Mouse (Mus musculus): ENCODE measurements around the gene 4930404N11Rik. TPM values are rescaled to one million over a fixed set of nuclear protein-coding genes. Genes with fewer than 3 reads are reported as not detected.
A peak's percentile ranks its signal among the peaks of the same experiment; 100 is the strongest.

Gene 4930404N11Rik
- polyA plus RNA-seq, 1 experiment from 2014 or later: 0.81 TPM

DNA sequence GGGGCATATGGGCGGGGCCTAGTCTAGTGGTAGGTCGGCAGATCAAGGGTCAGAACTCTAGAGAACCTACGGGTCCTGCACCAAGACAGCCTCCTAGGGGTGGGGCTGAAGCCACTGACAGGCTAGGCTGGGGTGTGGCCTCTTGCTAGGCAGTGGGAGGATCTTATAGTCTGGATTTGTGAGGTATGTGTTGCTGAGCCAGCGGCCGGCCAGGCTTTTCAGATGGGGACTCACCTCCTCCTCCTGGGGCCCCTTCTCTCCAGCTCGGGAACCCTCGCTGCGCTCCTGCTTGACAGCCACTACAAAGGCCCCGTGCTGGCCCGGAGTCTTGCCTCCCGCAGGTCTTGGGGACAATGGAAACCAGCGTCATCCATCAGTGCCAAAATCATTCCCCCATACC is 16.5 kb downstream of the 4930404N11Rik start:
- ATAC-seq (replicated peaks; ENCODE audit: insufficient number of reproducible peaks, insufficient read depth, low FRiP score, low read depth): 0 out of 2 replicates have a peak, but pooled peaks have one; percentile 14
- WGBS: 6% methylated on average over 12 of the region's 12 CpGs
- Histone ChIP-seq H3K36me3 (peaks cover 21% of the 10 kb centered on the region; the same call in 1 of the 2 replicates), H3K9ac (peak overlapping the region; percentile 90), H3K4me1 (replicated peaks) (peaks cover 51% of the 10 kb centered on the region), H3K27ac (peak overlapping the region; percentile 58), H3K9me3 (replicated peaks) (no peaks in the 10 kb centered on the region), H3K27me3 (no peaks in the 10 kb centered on the region), H3K4me3 (peak overlapping the region; percentile 73), H3K4me2 (peak overlapping the region; percentile 73)

DNA sequence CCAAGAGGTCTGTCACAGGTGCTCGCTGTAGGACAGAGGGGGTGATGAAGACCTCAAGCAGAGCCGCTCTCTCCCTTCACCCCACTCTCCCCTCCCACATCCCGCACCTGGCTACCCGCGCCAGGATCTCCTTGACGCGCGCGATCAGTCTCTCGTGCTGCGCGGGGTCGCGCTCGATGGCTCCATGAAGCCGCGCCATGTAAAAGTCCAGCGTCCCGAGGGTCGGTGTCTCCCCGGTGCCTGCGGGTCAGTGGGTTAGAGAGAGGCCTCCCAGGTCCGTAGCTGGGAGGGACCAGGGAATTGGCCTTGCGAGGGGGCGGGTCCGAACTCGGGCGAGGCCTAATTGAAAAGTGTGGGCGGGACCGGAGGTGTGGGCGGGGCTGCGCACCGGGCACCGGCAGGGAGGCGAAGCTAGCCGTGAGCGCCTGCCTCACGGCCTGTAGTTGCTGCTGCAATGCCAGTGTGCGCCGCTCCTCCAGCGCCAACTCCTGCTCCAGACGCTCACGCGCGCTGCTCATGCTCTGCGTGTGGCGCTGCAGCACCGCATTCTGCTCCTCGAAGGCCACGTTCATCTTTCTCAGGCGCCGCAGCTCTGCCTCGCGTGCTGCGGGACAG is 19.1 kb downstream of the 4930404N11Rik start:
- Histone ChIP-seq H3K27me3 (peaks cover 24% of the 10 kb centered on the region), H3K9me3 (replicated peaks) (no peaks in the 10 kb centered on the region), H3K9ac (peak overlapping the region; percentile 43; the same call in 1 of the 2 replicates), H3K4me1 (replicated peaks) (peaks cover 63% of the 10 kb centered on the region), H3K36me3 (peaks cover 21% of the 10 kb centered on the region; the same call in 1 of the 2 replicates), H3K4me2 (peak overlapping the region; percentile 51), H3K27ac (0 out of 2 replicates have a peak overlapping the region, but pooled peaks have one; percentile 37), H3K4me3 (peak overlapping the region; percentile 26; the same call in 1 of the 2 replicates)
- ATAC-seq (replicated peaks; ENCODE audit: insufficient number of reproducible peaks, insufficient read depth, low FRiP score, low read depth): no peak
- 20% methylated on average over 55 of the region's 55 CpGs for WGBS

DNA sequence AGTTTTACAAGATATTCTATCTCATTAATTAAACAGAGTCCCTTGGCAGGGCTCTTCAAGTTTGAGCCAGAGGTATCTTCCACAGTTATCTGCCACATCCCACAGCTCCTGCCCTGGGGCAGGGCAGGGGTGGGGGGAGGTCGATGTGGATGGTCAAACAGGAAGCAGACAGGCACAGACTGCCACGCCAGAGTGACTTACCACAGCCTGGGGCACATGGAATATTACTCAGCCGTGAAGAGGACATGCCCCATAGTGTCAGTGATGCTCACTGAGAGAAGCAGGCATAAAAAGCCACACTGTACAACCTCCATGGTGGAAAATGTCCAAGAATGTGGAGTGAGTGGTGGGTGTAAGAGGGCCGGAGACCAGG is 20.5 kb downstream of the 4930404N11Rik start:
- peaks cover 21% of the 10 kb centered on the region; the same call in 1 of the 2 replicates for H3K36me3 ChIP-seq
- WGBS: 78% methylated on average over 4 of the region's 4 CpGs
- no peak overlapping the region for H3K4me3 ChIP-seq
- H3K9ac ChIP-seq: no peak overlapping the region
- H3K27me3 ChIP-seq: peaks cover 30% of the 10 kb centered on the region
- H3K27ac ChIP-seq: no peak overlapping the region
- no peaks in the 10 kb centered on the region for H3K9me3 ChIP-seq (replicated peaks)
- no peak overlapping the region for H3K4me2 ChIP-seq
- peaks cover 61% of the 10 kb centered on the region for H3K4me1 ChIP-seq (replicated peaks)
- no peak for ATAC-seq (replicated peaks; ENCODE audit: insufficient number of reproducible peaks, insufficient read depth, low FRiP score, low read depth)

DNA sequence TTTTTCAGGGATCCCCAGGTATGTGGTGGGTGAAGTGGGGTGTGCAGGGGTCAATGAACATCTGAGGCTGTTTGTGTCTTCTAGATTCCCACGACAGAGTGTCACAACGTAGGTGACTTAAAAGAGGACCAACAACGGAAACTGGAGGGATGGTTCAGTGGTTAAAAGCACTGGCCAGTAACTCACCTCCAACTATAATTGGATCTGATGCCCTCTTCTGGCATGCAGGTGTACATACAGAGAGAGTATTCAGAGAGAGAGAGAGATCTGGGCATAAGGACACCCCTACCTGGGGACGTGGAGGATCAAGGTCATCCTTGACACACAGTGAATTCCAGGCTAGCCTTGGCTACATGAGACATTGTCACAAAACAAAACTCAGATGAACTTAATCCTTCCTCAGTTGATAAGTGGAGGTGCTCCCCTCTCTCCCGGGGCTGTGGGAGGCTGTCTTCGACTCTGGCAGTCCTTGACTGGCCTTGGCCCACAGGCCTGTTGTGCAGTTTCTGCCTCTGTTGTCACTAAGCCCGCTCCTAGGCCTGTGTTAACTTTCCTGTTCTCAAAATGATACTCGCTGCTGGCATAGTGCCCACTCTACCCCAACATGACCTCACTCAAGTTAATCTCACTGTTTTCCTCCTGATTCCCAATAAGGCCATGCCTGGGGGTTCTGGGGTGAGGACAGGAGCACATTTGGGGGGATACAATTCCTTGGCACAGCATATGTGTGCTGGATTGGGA is 21.0 kb downstream of the 4930404N11Rik start:
- Histone ChIP-seq H3K27ac (no peak overlapping the region), H3K9ac (no peak overlapping the region), H3K36me3 (peaks cover 21% of the 10 kb centered on the region; the same call in 1 of the 2 replicates), H3K9me3 (replicated peaks) (no peaks in the 10 kb centered on the region), H3K27me3 (peaks cover 30% of the 10 kb centered on the region), H3K4me3 (no peak overlapping the region), H3K4me1 (replicated peaks) (peaks cover 59% of the 10 kb centered on the region), H3K4me2 (no peak overlapping the region)
- no peak for ATAC-seq (replicated peaks; ENCODE audit: insufficient number of reproducible peaks, insufficient read depth, low FRiP score, low read depth)
- 28% methylated on average over 8 of the region's 8 CpGs for WGBS

DNA sequence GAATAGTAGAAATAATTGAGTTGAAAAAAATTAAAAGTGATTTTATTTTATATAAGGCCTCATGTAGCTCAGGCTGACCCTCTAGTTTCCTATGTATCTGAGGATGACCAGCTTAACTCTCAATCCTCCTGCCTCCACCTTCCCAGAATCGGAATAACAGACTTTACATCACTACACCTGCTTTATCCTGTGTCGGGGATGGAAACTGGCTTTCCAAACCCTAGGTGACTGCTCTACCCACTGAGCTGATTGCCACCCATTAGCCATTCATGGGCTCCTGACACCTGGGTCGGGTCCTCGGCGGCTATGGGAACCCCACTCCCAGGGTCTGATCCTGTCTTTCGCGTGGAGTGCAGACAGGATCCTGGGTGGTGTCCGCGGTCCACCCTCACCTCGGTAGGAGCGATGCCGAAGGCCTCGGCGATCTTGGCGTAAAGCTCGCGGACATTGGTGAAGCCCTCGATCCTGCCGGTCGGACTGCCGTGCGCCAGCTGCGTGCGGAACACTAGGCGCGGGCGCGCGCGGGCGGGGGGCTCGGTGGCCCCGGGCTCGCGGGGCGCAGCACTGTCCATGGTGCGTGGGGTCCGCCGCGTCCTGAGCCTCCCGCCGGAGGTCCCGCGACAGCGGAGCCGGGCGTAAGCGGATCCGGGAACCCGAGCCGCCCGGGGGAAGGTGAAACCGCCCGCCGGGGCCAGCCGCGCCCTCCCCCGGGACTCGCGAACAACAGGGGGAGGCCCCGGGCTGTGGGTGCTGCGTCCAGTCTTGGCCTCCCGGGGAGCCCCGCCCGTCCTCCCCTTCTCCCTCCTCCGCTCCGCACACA is 22.7 kb downstream of the 4930404N11Rik start, which contains the start of gene Gipc3:
Gene Gipc3, minus strand, starts transcription at position 581 of the 820 bp plus-strand sequence.
- WGBS: 4% methylated on average over 55 of the region's 67 CpGs
- Histone ChIP-seq H3K4me2 (peak within 1 kb of the TSS; percentile 95), H3K27ac (no peak within 1 kb of the TSS), H3K9me3 (replicated peaks) (no peaks in the 10 kb centered on the region), H3K27me3 (peaks cover 35% of the 10 kb centered on the region), H3K36me3 (peaks cover 19% of the 10 kb centered on the region; the same call in 1 of the 2 replicates), H3K4me3 (peak within 1 kb of the TSS; percentile 60), H3K4me1 (replicated peaks) (peaks cover 42% of the 10 kb centered on the region), H3K9ac (peak within 1 kb of the TSS; percentile 61)
- no peak for ATAC-seq (replicated peaks; ENCODE audit: insufficient number of reproducible peaks, insufficient read depth, low FRiP score, low read depth)

DNA sequence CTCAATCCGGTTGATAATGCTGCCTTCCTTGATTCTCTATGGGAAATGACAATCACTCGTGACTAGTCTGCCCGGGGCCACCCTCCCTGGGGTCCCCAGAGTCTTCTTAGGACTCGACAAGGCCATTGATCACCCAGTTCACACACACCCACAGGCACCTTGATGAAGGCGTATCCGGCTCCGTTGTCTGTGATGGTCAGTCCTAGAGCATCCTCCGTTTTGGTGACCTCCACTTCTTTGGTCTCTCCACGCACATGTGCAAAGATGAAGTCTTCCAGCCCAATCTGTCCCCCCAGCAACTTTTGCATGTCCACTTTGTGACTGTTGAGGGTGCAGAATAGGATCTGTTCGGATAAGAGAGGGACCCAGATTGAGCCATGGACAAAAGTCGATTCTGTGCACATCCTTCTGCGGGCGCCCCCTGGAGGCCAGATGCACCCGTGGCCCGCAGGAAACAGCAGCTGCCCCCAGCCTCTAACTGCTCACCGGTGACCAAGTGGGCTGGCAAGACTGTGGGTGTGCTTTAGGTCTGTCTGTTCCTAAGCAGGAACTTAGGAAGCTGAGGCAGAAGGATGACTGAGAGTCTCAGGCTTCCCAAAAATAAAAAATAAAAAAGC is 24.2 kb downstream of the 4930404N11Rik start:
- Histone ChIP-seq H3K27ac (no peak overlapping the region), H3K36me3 (peaks cover 10% of the 10 kb centered on the region; the same call in 1 of the 2 replicates), H3K4me2 (no peak overlapping the region), H3K9me3 (replicated peaks) (no peaks in the 10 kb centered on the region), H3K9ac (no peak overlapping the region), H3K4me3 (no peak overlapping the region), H3K4me1 (replicated peaks) (peaks cover 27% of the 10 kb centered on the region), H3K27me3 (peaks cover 43% of the 10 kb centered on the region)
- 33% methylated on average over 16 of the region's 16 CpGs for WGBS
- ATAC-seq (replicated peaks; ENCODE audit: insufficient number of reproducible peaks, insufficient read depth, low FRiP score, low read depth): no peak

DNA sequence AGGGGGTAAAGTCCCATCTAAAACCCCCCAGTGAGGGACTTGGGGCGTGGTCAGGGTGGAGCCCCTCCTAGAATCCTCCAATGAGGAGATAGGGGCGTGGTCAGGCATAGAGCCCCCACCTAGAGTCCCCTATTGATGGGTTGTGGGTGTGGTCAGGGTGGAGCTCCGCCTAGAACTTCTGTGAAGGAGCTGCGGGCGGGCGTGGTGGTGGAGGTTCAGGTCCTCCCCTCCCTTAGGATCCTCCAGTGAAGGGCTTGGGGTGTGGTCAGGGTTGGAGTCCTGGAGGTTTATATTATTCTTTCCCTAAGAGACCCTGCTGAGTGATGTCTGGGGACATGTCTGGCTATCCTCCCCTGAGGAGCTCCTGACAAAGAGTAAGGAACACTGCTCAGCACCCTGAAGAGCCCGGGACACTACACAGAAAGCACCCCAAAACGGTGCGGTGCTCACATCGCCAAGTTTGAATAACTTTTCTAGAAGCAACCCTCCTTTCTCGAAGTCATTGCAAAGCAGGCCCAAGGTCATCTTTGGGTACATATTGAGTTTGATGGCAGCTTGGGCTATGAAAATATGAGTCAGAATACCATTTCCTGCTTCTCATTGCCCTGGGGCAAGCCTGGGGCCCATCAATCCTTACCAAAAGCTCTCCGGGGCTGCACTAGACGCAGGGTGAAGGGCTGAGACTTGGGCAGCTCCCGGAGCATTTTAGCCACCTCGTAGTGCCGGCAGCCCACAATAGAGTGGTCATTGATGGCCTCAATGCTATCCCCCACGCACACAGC is 24.9 kb downstream of the 4930404N11Rik start:
- no peaks in the 10 kb centered on the region for H3K9me3 ChIP-seq (replicated peaks)
- 45% methylated on average over 17 of the region's 17 CpGs for WGBS

DNA sequence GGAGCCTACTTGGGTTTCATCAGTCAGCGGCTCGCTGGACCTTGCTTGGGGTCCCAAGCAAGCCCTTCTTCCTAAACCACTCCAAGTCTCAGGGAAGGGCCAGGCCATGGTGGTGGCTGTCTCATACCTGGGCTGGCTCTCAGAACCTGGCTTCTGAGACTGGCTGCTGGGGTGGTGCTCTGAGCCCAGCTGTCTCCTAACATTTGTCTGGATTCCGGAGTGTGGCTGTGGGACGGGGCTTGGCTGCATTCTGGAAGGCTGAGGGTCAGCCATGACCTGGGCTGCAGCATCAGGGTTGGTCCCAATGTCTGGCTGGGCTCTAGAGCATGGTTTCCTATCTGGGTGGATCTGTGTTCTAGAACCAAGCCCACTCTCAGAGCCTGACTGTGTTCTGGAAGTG is 29.1 kb downstream of the 4930404N11Rik start:
- no peaks in the 10 kb centered on the region for H3K9me3 ChIP-seq (replicated peaks)
- no peak for ATAC-seq (replicated peaks; ENCODE audit: insufficient number of reproducible peaks, insufficient read depth, low FRiP score, low read depth)
- WGBS: 94% methylated on average over 4 of the region's 4 CpGs
- no peaks in the 10 kb centered on the region for H3K36me3 ChIP-seq
- peak overlapping the region; percentile 76 for H3K27ac ChIP-seq
- H3K4me1 ChIP-seq (replicated peaks): peaks cover 33% of the 10 kb centered on the region
- no peak overlapping the region for H3K4me2 ChIP-seq
- peaks cover 19% of the 10 kb centered on the region for H3K27me3 ChIP-seq
- H3K9ac ChIP-seq: no peak overlapping the region
- H3K4me3 ChIP-seq: no peak overlapping the region

More for the DNA sequence above, 24.9 kb downstream of the 4930404N11Rik start:
- H3K9ac ChIP-seq: no peak overlapping the region
- no peak overlapping the region for H3K4me2 ChIP-seq
- no peak overlapping the region for H3K27ac ChIP-seq
- peaks cover 3% of the 10 kb centered on the region; the same call in 1 of the 2 replicates for H3K36me3 ChIP-seq
- no peak for ATAC-seq (replicated peaks; ENCODE audit: insufficient number of reproducible peaks, insufficient read depth, low FRiP score, low read depth)
- peaks cover 32% of the 10 kb centered on the region for H3K4me1 ChIP-seq (replicated peaks)
- peaks cover 43% of the 10 kb centered on the region for H3K27me3 ChIP-seq
- no peak overlapping the region for H3K4me3 ChIP-seq

DNA sequence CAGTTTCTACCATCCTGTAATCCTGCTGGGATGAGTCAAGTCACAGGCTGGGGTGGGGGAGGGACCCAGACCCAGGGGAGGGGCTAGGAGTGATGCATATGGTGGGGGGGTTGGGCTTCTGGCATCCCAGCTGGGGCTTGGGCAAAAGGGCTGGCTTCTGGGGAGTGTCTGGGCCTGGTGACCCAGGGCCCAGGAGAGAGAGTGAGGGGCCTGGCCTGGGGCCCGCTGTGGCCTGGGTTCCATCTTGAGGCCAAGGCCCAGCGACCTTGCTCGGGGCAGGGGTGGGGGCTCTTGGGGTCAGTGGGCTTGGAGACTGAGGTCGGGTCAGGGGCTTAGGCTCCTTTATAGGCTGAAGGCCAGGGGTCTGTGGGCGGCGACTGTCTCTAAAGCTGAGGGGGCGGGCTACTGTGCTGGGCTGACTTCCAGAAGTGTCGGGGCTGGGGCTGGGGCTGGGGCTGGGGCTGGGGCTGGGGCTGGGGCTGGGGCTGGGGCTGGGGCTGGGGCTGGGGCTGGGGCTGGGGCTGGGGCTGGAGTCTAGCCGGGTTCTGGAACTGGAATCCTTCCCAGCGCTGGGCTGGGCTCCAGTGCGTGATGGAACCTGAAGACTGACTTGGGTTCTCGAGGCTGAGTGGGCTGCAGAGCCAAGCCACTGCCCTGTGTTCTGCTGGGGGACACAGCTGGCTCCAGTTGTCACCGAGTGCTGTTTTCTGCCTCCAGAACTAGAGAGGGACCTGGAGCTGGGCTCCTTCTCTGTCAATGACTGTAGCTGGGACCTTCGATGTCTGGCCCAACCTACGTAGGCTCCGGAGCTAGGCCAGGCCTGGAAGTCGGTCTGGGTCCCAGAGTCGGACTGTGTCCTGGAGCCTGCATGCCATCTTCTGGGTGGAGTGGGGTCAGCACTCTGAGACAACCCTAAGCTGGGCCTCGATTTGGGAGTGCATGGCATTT is 29.9 kb downstream of the 4930404N11Rik start:
- H3K4me2 ChIP-seq: peak overlapping the region; percentile 30; the same call in 1 of the 2 replicates
- no peaks in the 10 kb centered on the region for H3K9me3 ChIP-seq (replicated peaks)
- peak overlapping the region; percentile 76 for H3K27ac ChIP-seq
- no peak overlapping the region for H3K4me3 ChIP-seq
- H3K36me3 ChIP-seq: no peaks in the 10 kb centered on the region
- H3K9ac ChIP-seq: 0 out of 2 replicates have a peak overlapping the region, but pooled peaks have one; percentile 25
- peak; percentile 11; the same call in 1 of the 2 replicates for ATAC-seq (replicated peaks; ENCODE audit: insufficient number of reproducible peaks, insufficient read depth, low FRiP score, low read depth)
- peaks cover 13% of the 10 kb centered on the region for H3K27me3 ChIP-seq
- peaks cover 33% of the 10 kb centered on the region for H3K4me1 ChIP-seq (replicated peaks)
- WGBS: 42% methylated on average over 19 of the region's 19 CpGs
